Mouse (Mus musculus) embryo, embryonic 11 days (tissue): ENCODE data around the gene Olfr894.
"Not testable (repeated sequence)": the region's sequence is repeated elsewhere in the genome, so short reads cannot be mapped to it uniquely, and the experiment has no call there.

Source experiments
- DNase-seq: peaks from one replicate; pipeline ENCODE4 v3.0.0-alpha.2; 2015

Olfr894 gene

DNA sequence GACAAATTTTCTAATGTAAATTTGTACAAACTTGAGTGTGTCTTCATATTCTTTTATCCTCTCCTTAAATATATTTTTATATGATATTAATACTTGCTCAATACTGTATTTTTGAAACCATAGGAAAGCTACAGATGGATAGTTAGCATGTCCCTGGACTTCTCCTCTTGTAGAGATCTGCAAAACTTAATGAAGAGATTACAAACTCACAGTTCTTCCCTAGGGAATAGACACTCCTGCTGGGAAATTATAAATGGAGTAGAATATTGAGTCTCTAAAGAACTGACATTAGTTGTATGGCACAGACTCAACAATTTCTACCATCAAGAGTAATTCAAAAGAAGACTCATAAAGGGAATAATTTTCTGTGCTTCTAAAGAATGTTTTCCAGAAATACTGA, at the start of gene Olfr894:
Gene Olfr894 (plus strand): TSS at position 301 of the 400 bp plus-strand sequence.
- DNase-seq, result no peak

- DNase-seq, result not testable (repeated sequence)
These were observed 49.5 kb upstream of the Olfr894 start for GRCm38 (mm10) chr9:38168341-38168740.

DNA sequence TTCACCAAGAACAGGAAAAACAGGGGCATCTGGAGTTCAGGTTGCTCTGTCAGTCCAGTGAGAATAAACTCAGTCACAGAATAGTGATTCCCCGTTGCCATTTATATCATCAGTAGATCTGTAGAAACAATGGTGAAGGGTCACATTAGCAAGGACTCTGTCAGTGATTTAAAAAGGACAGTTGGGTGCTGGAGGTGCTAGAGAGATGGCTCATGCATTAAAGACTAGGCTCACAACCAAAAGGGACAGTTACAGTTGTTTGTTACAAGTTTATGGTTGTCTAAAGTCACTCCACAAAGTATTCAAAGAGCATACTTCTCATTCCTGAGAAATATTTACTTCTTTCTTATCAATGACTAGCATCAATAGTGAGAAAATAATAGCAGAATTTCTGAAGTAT, 37.1 kb upstream of the Olfr894 start, which contains the start of gene Olfr891:
Gene Olfr891 (minus strand): TSS at position 101 of the 400 bp plus-strand sequence.
- no peak for DNase-seq

DNA sequence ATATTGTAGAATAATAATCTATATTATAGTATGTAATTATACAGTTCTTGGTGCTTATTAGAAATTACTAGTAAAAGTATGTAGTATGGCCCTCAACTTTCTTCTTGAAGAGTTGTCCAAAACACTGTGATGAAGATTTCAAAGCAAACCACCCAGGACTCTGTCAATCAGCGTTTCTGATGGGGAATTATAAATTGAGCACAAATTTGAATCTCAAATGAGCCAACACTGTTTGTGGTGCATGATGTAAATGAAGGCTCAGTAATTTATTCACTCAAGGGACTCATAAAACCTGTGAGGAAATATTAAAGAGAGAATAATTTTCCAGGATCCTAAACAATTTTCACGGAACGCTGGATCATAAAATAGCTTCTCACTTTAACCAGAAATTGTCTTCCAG, 9.8 kb upstream of the Olfr894 start, which contains the start of gene Olfr893:
Gene Olfr893 (plus strand): TSS at position 301 of the 400 bp plus-strand sequence.
- DNase-seq, result no peak

DNA sequence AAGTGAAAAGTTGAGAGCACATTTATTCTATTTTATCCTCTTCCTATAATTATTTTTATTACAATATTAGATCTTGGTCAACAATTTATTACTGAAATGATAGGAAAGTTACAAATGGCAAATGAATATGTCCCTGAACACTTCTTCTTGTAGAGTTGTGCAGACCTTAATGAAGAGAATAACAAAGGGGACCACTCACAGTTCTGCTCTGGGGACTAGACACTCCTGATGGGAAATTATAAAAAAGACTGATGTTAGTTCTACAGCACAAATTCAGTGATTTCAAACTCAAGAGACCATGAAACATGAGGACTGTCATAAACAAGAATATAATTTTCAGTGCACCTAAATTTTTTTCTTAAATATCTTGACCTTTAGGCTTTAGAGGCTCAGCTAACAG, 34.6 kb downstream of the Olfr894 start, which contains the start of gene Olfr143:
Gene Olfr143 (plus strand): TSS at position 301 of the 400 bp plus-strand sequence.
- no peak for DNase-seq

- DNase-seq, result no peak
These were observed 49.7 kb downstream of the Olfr894 start, which contains the start of gene Olfr895 for GRCm38 (mm10) chr9:38267551-38267950. Gene Olfr895, plus strand, starts transcription at chr9:38267851.
